Mouse (Mus musculus): Measurements from ENCODE around the gene Luzp4.
"Not testable (repeated sequence)": the region's sequence is repeated elsewhere in the genome, so short reads cannot be mapped to it uniquely, and the experiment has no call there.

Luzp4 gene

GRCm38 (mm10) chrX:148857340-148857739, at the start of gene Luzp4:
TSS of gene Luzp4 (plus strand) at chrX:148857640.
- not testable (repeated sequence) for DNase-seq (ENCODE audit: inconsistent ontology term)

DNA sequence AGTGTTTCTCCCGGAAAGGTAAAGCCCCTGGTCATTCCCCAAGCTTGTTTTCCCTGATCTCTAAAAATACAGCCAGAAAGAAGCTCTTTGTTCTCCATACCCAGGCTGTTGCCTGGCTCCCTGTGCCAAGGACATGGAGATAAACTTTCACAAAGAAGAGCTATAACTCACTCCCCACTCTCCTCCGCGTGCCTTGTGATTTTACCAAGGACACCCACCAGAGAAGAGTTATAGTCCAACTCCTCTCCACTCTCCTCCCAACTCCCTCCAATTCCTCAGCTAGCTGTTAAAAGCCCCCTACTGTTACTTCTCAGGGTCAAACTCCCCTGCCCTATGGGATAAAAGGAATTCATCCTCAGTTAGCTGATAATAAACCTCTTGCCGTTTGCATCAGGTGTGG, 15.6 kb upstream of the Luzp4 start:
- DNase-seq (ENCODE audit: inconsistent ontology term), result not testable (repeated sequence)
